Mouse (Mus musculus) Patski (cell line): ENCODE measurements around the gene Slc5a1. TPM values are rescaled to one million over a fixed set of nuclear protein-coding genes. Genes with fewer than 3 reads are reported as not detected.

Experiments used
- ATAC-seq: fragments of 100-300 bp; one replicate; pipeline ENCODE4 v1.8.0; 2021
- CTCF ChIA-PET: fragments of 350-600 bp; sonication (Branson Sonifier 250); formaldehyde crosslinking; loops from one replicate; lab custom pipeline; 2022; ENCODE audit warnings: inconsistent platforms; lab: Charles Lee
- POLR2A ChIA-PET: fragments of 350-600 bp; sonication (Branson Sonifier 250); formaldehyde crosslinking; loops from one replicate; lab custom pipeline; 2022; ENCODE audit warnings: antibody characterized with exemption, inconsistent platforms; lab: Charles Lee
- DNase-seq: peaks from one replicate; pipeline ENCODE4 v3.0.0-alpha.2; 2011; ENCODE audit warnings: low read depth, low spot score
- H3K27me3 ChIP-seq: fragments of 371-371 bp; one replicate; pipeline ENCODE4 v1.5.1; 2021
- CTCF ChIP-seq: fragments of 100-300 bp; IDR thresholded peaks from one replicate; pipeline ENCODE4 v1.5.1; 2021
- in situ Hi-C: fragments of 300-500 bp; cut with MboI; formaldehyde crosslinking; loops from 3 replicates; pipeline ENCODE4 v1.11.1; 2018; ENCODE audit warnings: low pct_unique_long_range_greater_than_20kb, mixed read lengths
- polyA plus RNA-seq: library from polyadenylated mRNA; unstranded; gene quantifications from one replicate; pipeline ENCODE4 v1.2.3, GENCODE M21; 2021

Gene Slc5a1
- 0.04 TPM for polyA plus RNA-seq

DNA sequence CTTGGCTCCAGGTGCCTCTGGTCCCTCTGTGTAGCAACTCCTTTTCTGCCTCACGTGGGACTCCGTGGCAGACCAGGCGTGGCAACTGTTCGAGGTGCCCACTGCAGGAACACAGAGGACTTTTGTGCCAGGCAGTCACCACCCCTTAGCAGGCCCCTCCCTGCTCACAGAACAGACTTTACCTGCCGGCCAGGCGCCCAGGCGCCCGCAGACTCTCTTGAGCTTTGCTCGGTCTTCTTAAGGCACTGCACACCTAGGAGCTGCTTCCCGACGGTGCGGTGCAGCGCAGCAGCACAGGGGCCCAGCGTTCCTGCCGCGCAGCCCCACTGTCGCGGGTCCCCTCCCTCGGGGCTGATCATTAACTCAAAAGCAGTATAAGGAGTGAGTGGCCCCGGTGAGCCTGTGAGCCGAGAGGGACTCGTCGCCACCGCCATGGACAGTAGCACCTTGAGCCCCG, at the start of gene Slc5a1:
Slc5a1 (plus strand) TSS at position 195 of the 457 bp plus-strand sequence.
- no peak for ATAC-seq

GRCm38 (mm10) chr5:33056126-33056765, 47.8 kb upstream of the Slc5a1 start:
- DNase-seq = no peak
- peaks cover 12% of the 10 kb centered on the region for H3K27me3 ChIP-seq
- ChIA-PET CTCF (interaction anchor here (1.0 to 1.6 kb wide), 2 partner anchors 13 to 17 kb away, joined by 3 to 4 read pairs; no protein-coding TSS in a partner anchor), POLR2A (no interaction called here)
- in situ Hi-C loops = no loop called here
- no peak for ATAC-seq
- no peak for TF ChIP-seq CTCF

More for the DNA sequence above, at the start of gene Slc5a1:
- ChIA-PET POLR2A (no interaction called here), CTCF (no interaction called here)
- no peak for DNase-seq
- no peaks in the 10 kb centered on the region for H3K27me3 ChIP-seq
- in situ Hi-C loops = no loop called here
- TF ChIP-seq CTCF = no peak

DNA sequence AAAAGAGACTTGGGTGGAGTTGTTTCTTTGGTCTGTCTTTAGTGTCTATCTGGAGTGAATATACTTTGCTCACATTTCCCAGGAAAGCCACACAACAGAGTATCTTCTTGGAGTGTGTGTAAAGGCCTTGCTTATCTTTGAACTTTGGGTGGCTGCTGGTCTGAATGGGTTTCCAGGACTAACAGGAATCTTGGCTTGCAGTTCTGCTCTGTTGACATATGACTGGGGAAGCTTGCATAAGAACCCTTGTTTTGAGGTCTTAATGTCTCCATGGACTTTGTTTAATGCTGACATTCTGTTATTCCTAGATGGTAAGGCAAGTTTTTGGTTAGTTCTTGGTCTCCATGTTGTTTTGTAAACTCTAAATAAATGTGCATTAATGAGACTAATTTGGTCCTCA, 33.9 kb upstream of the Slc5a1 start:
- ChIA-PET CTCF (no interaction called here), POLR2A (no interaction called here)
- no peak for DNase-seq
- TF ChIP-seq CTCF = no peak
- peaks cover 28% of the 10 kb centered on the region for H3K27me3 ChIP-seq
- ATAC-seq = no peak
- in situ Hi-C loops = no loop called here

DNA sequence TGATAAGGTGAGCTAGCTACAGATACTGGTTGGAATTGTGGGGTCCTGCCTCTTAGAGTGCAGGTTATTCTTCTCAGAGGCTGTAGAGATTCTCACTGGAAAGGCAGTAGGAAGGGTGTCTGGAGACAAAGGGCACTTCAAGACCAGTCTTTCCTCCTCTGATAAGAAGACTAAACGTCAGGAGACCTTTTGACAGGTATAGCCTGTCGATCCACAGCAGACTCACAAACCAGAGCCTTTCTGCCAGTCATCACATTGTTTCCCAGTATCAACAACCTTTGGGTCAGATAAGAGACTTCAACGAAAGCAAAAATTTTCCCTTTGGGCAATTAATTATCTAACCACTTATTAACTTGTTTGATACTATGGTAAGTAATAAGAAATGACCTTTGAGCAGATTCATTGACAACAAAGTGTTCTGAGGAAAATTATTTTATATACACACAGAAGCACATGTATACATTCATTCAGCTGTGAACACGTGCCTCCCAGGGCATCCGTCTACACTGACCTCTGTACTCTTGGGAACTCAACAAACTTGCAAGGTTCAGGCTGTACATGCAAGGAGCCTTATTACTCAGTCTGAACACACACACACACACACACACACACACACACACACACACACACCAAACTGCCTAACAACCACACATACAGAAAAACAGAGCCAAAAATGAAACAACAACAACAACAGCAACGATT, 27.4 kb upstream of the Slc5a1 start:
- CTCF ChIA-PET = interaction anchor here (1.4 kb wide), 1 partner anchor 59 kb away, joined by 3 read pairs; no protein-coding TSS in a partner anchor

GRCm38 (mm10) chr5:33082896-33083295, 21.1 kb upstream of the Slc5a1 start:
- ATAC-seq = no peak
- CTCF ChIA-PET = interaction anchor here (0.9 kb wide), 1 partner anchor 59 kb away, joined by 3 read pairs; no protein-coding TSS in a partner anchor
- H3K27me3 ChIP-seq = peaks cover 10% of the 10 kb centered on the region
- no peak for TF ChIP-seq CTCF
- POLR2A ChIA-PET = interaction anchor here (0.6 kb wide), 1 partner anchor 60 kb away, joined by 3 read pairs; no protein-coding TSS in a partner anchor
- in situ Hi-C loops = no loop called here
- DNase-seq = no peak

More for the DNA sequence above, 27.4 kb upstream of the Slc5a1 start:
- POLR2A ChIA-PET = no interaction called here
- TF ChIP-seq CTCF = no peak
- in situ Hi-C loops = no loop called here
- peaks cover 4% of the 10 kb centered on the region for H3K27me3 ChIP-seq
- ATAC-seq (no peak), DNase-seq (no peak)

DNA sequence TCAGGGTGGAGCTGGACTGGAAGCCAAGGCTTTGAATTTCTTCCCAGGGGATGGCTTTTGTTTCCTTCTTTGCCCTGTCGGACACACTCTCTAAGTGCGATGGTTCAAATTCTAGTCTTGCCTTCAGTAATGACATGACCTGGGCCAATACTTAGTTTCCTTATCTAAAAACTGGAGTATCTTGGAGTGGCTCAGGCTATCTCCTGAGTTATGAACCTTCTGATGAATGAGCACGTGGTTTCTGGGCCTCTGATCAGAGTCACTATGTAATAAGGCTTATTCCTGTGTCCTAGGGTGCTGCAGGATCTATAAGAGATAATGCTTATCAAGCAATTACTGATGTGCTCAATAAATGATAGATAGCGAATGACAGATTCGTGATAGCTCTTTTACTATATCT, 19.4 kb upstream of the Slc5a1 start:
- DNase-seq = no peak
- ATAC-seq = no peak
- ChIA-PET CTCF (interaction anchor here (0.8 to 2.1 kb wide), 2 partner anchors 10 to 18 kb away, joined by 3 to 6 read pairs; no protein-coding TSS in a partner anchor), POLR2A (no interaction called here)
- TF ChIP-seq CTCF = no peak
- H3K27me3 ChIP-seq = peaks cover 8% of the 10 kb centered on the region
- in situ Hi-C loops = no loop called here

DNA sequence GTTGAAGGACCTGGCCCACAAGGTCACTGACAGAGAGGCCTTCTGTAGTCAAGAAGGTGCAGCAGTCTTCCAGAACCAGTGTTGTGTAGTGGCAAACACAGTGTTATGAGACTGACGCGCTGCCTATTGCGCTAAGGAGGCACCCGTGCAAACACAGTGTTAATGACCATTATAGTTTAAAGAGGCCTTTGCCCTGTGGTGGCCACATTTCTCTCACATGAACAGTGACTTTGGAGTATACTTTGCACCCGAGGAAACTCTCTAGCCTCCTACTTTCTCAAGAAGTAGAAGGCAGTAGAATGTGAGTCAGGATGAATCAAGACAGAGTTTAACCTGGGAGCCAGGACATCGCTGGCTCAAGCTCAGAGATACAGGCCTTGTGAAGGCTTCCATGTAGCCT, 12.7 kb upstream of the Slc5a1 start:
- CTCF ChIA-PET = no interaction called here
- ATAC-seq = no peak

DNA sequence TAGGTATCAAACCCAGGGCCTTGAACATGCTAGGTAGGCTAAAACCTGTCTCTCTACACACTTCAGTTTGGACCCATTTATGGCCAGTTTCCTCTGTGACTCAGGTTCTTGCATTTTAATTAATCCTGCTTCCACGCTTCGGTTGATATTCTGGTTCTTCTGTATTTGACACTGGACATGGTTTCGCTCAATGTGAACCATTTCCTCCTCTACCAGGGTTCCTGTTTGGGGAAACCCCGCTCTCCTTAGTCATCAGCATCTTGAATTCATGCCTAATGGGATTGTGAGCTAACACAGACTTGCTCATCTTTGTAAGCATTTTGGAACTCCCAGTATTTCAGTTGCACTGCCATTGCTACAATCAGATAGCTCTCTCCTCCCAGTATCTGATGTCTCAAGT, 8.7 kb upstream of the Slc5a1 start:
- CTCF ChIA-PET = interaction anchor here (1.2 kb wide), 1 partner anchor 61 kb away, joined by 4 read pairs; no protein-coding TSS in a partner anchor

More for the DNA sequence above, 12.7 kb upstream of the Slc5a1 start:
- POLR2A ChIA-PET = interaction anchor here (0.5 kb wide), 1 partner anchor 1639 kb away, joined by 7 read pairs; the partner anchor contains the start of gene Zfp512
- in situ Hi-C loops = loop anchor here (5.0 kb wide), 1 partner anchor 49 kb away; no protein-coding TSS in a partner anchor
- no peak for TF ChIP-seq CTCF
- DNase-seq = no peak
- H3K27me3 ChIP-seq = no peaks in the 10 kb centered on the region

DNA sequence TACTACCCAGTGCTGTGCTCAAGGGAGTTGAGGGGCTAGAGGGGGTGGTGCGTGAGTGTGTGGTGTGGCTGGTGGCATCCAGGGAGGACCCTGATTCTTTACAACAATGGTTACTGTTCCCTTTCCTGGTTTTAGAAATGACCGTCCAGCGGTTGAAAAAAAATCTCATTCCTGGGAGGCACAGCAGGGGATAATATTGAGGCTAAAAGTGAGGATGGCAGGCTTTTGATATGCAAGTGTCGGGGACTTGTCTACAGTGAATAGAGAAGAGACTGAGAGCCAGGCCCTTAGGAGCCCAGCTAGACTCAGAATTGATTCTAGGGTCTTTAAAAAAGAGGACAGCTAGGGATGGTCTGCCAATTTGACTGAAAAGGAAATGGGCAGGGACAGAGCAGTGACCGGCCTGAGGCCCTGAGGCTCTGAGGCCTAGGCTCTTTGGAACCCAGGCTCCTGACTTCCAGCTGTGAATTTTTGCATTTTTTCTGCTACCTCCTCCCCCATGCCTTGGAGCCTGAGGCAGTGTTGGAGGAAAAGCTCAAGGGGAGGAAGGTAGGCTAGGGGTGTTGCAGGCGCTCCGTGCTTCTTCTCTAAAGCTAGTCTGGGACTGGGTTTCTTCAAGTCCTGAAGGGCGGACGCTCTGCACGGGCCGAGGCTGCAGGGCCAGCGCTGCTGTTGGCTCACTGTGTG, 1.5 kb upstream of the Slc5a1 start:
- POLR2A ChIA-PET = no interaction called here
- in situ Hi-C loops = no loop called here
- TF ChIP-seq CTCF = no peak
- DNase-seq (no peak), ATAC-seq (no peak)
- H3K27me3 ChIP-seq = no peaks in the 10 kb centered on the region
- CTCF ChIA-PET = interaction anchor here (2.5 kb wide), 1 partner anchor 17 kb away, joined by 6 read pairs; no protein-coding TSS in a partner anchor

More for the DNA sequence above, 8.7 kb upstream of the Slc5a1 start:
- H3K27me3 ChIP-seq = no peaks in the 10 kb centered on the region
- TF ChIP-seq CTCF = no peak
- in situ Hi-C loops = no loop called here
- POLR2A ChIA-PET = no interaction called here
- ATAC-seq (peak; percentile 71), DNase-seq (peak; percentile 86)

DNA sequence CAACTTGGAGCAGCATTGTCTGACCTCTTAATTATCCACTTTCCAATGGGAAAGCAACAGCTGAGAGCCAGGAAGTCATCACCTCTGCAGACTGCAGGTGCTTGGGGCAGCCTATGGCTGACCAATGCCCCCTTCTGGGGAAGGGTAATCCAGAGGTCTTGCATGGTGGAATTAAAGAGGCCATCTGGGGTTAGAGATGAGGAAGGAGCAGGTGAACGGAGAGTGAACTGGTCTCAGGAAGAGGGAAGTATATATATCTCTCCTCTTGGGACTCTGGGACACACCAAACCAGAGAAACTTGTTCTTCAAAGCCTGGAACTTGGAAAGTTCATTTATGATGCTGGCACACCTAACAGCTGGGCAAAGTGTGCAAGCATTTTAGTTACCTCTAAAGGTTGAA, 857 bp downstream of the Slc5a1 start:
- H3K27me3 ChIP-seq = no peaks in the 10 kb centered on the region
- in situ Hi-C loops = no loop called here
- ChIA-PET CTCF (no interaction called here), POLR2A (no interaction called here)
- DNase-seq (no peak), ATAC-seq (no peak)
- no peak for TF ChIP-seq CTCF
